Mouse (Mus musculus) heart, adult 2 months (tissue): ENCODE data around the gene Xndc1.

Source experiments
- CTCF ChIP-seq: fragments of 200-600 bp; IDR thresholded peaks from 2 replicates; pipeline ENCODE4 v1.8.1; 2022; ENCODE audit warnings: antibody characterized with exemption, mild to moderate bottlenecking, moderate library complexity
- EP300 ChIP-seq: fragments of 200-500 bp; IDR thresholded peaks from 2 replicates; pipeline ENCODE4 v1.6.1; 2011; ENCODE audit warnings: low read depth, low read length, control low read depth; ENCODE audit not compliant: insufficient read depth
- POLR2A ChIP-seq: fragments of 200-500 bp; IDR thresholded peaks from 2 replicates; pipeline ENCODE4 v1.6.1; 2011; ENCODE audit warnings: mild to moderate bottlenecking, low read depth, low read length, control low read depth; ENCODE audit not compliant: insufficient read depth

DNA sequence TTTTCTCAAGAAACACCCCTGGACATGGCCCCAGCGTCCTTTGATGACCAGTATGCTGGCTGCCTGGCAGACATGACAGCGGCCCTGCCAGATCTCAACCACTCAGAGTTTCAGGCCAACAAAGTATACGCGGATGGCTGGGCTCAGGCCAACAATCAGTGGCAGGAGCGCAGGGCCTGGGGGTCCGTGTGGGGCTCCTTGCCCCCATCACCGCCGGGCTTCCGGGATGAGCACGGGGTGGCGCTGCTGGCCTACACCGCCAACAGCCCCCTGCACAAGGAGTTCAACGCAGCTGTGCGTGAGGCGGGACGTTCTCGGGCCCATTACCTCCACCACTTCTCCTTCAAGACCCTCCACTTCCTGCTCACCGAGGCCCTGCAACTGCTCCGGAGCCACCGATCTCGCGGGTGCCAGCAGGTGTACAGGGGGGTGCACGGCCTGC is 41.4 kb downstream of the Xndc1 start:
- no peak for TF ChIP-seq EP300
- no peak for TF ChIP-seq CTCF
- no peak for TF ChIP-seq POLR2A
